Comparison of ENCODE assay signal across 12 mouse cellular contexts in genomic region chr1:87206339-87206738, GRCm38 (mm10). TPM values are rescaled to one million over a fixed set of nuclear protein-coding genes. Genes with fewer than 3 reads are reported as not detected.
DNase-seq lines count a peak whose midpoint lies in the region; ATAC-seq and TF ChIP-seq lines count a peak whose summit lies in the region.
"Had no signal": no experiment of that assay in that cellular context is flagged by ENCODE, and none has a peak within 500 bp of the region (broad histone marks: within the 10 kb centered on the region; RNA-seq: fewer than 3 reads in every experiment).

No protein-coding gene starts in this region.

- no peak for ATAC-seq in hindbrain, postnatal 0 days
- ATAC-seq in hindbrain, embryonic 12.5 days (ENCODE audit: low FRiP score): no peak
- no peak for ATAC-seq in embryonic facial prominence, embryonic 13.5 days (ENCODE audit: insufficient number of reproducible peaks, insufficient read depth, low FRiP score, low TSS enrichment, low read depth)

- H3K4me1 ChIP-seq in hindbrain, postnatal 0 days (ENCODE audit: insufficient read depth, low read length): no peaks in the 10 kb centered on the region
- H3K4me1 ChIP-seq in hindbrain, embryonic 12.5 days: peaks cover 5% of the 10 kb centered on the region; the same call in 1 of the 2 replicates
- H3K4me1 ChIP-seq in spleen, adult 2 months (ENCODE audit: control insufficient read depth, insufficient read depth, insufficient read length): no peaks in the 10 kb centered on the region
- no peaks in the 10 kb centered on the region for H3K4me1 ChIP-seq in embryonic facial prominence, embryonic 13.5 days
- H3K4me1 ChIP-seq in small intestine, adult 2 months (ENCODE audit: control insufficient read depth, insufficient read depth, insufficient read length, low read length): no peaks in the 10 kb centered on the region

- H3K4me3 ChIP-seq in hindbrain, postnatal 0 days (ENCODE audit: low read length): no peak overlapping the region
- no peak overlapping the region for H3K4me3 ChIP-seq in hindbrain, embryonic 12.5 days
- no peak overlapping the region for H3K4me3 ChIP-seq in spleen, adult 2 months (ENCODE audit: extremely low read depth, insufficient read depth, insufficient read length)
- no peak overlapping the region for H3K4me3 ChIP-seq in embryonic facial prominence, embryonic 13.5 days
- H3K4me3 ChIP-seq in small intestine, adult 2 months (ENCODE audit: low read depth, low read length): no peak overlapping the region
- H3K4me3 ChIP-seq: heart, embryonic 15.5 days; midbrain, embryonic 10.5 days had no signal

- H3K9me3 ChIP-seq in hindbrain, postnatal 0 days (ENCODE audit: low read length): no peaks in the 10 kb centered on the region
- no peaks in the 10 kb centered on the region for H3K9me3 ChIP-seq in hindbrain, embryonic 12.5 days (replicated peaks)
- no peaks in the 10 kb centered on the region for H3K9me3 ChIP-seq in embryonic facial prominence, embryonic 13.5 days
- H3K9me3 ChIP-seq: heart, embryonic 15.5 days; midbrain, embryonic 10.5 days had no signal

- H3K27ac ChIP-seq in hindbrain, postnatal 0 days: no peak overlapping the region
- no peak overlapping the region for H3K27ac ChIP-seq in hindbrain, embryonic 12.5 days
- no peak overlapping the region for H3K27ac ChIP-seq in spleen, adult 2 months (ENCODE audit: insufficient read depth, low read length)
- no peak overlapping the region for H3K27ac ChIP-seq in embryonic facial prominence, embryonic 13.5 days
- H3K27ac ChIP-seq in small intestine, adult 2 months (ENCODE audit: insufficient read depth, low read depth, low read length): no peak overlapping the region
- H3K27ac ChIP-seq: heart, embryonic 15.5 days; midbrain, embryonic 10.5 days had no signal

- no peak overlapping the region for H3K9ac ChIP-seq in hindbrain, postnatal 0 days (replicated peaks; ENCODE audit: low read length)
- no peak overlapping the region for H3K9ac ChIP-seq in hindbrain, embryonic 12.5 days
- H3K9ac ChIP-seq in embryonic facial prominence, embryonic 13.5 days: no peak overlapping the region
- H3K9ac ChIP-seq: heart, embryonic 15.5 days had no signal

- peak; percentile 49 for TF ChIP-seq CTCF in hindbrain, postnatal 0 days (IDR thresholded peaks at IDR 0.05; ENCODE audit: low read depth)
- TF ChIP-seq CTCF in spleen, adult 2 months (IDR thresholded peaks at IDR 0.05; ENCODE audit: extremely low read depth, insufficient read depth, insufficient read length, insufficient replicate concordance): peak; percentile 7; the same call in 1 of the 2 replicates
- TF ChIP-seq CTCF in small intestine, adult 2 months (IDR thresholded peaks at IDR 0.05; ENCODE audit: extremely low read depth, insufficient read length, insufficient replicate concordance, low read depth, low read length): peak; percentile 27; the same call in 1 of the 2 replicates

- no peak for TF ChIP-seq POLR2A in spleen, adult 2 months (IDR thresholded peaks at IDR 0.05; ENCODE audit: low read depth, low read length)
- TF ChIP-seq POLR2A in small intestine, adult 2 months (IDR thresholded peaks at IDR 0.05; ENCODE audit: low read depth, low read length): no peak

- no peaks in the 10 kb centered on the region for H3K27me3 ChIP-seq in hindbrain, postnatal 0 days (ENCODE audit: insufficient read depth, low read length)
- peaks cover 27% of the 10 kb centered on the region for H3K27me3 ChIP-seq in hindbrain, embryonic 12.5 days
- no peaks in the 10 kb centered on the region; the same call in 1 of the 2 replicates for H3K27me3 ChIP-seq in spleen, adult 2 months (ENCODE audit: control insufficient read depth, insufficient read depth, low read length)
- H3K27me3 ChIP-seq in embryonic facial prominence, embryonic 13.5 days: peaks cover 33% of the 10 kb centered on the region
- H3K27me3 ChIP-seq in small intestine, adult 2 months (ENCODE audit: control insufficient read depth, insufficient read depth, low read length): no peaks in the 10 kb centered on the region

- H3K36me3 ChIP-seq in hindbrain, postnatal 0 days (ENCODE audit: insufficient read depth, low read length): no peaks in the 10 kb centered on the region
- H3K36me3 ChIP-seq in hindbrain, embryonic 12.5 days: no peaks in the 10 kb centered on the region
- no peaks in the 10 kb centered on the region for H3K36me3 ChIP-seq in spleen, adult 2 months (ENCODE audit: control insufficient read depth, insufficient read depth, low read length)
- H3K36me3 ChIP-seq in embryonic facial prominence, embryonic 13.5 days: no peaks in the 10 kb centered on the region
- H3K36me3 ChIP-seq in small intestine, adult 2 months (ENCODE audit: control insufficient read depth, insufficient read depth, low read length): no peaks in the 10 kb centered on the region
- H3K36me3 ChIP-seq: heart, embryonic 15.5 days; midbrain, embryonic 10.5 days had no signal

- H3K4me2 ChIP-seq in hindbrain, postnatal 0 days (ENCODE audit: low read depth, low read length): no peak overlapping the region
- no peak overlapping the region for H3K4me2 ChIP-seq in hindbrain, embryonic 12.5 days (replicated peaks)
- H3K4me2 ChIP-seq in embryonic facial prominence, embryonic 13.5 days: peak overlapping the region; percentile 33
- H3K4me2 ChIP-seq: heart, embryonic 15.5 days had no signal

- no peak for DNase-seq in hindbrain, postnatal 0 days (ENCODE audit: low spot score)
- DNase-seq in spleen, adult 2 months (ENCODE audit: low read depth in 1 of 2, low spot score in 2 of 2): no peak
- no peak for DNase-seq in spleen, postnatal 4 days (ENCODE audit: low spot score in 2 of 2)
- DNase-seq in right cerebral cortex, adult 2 months (ENCODE audit: low spot score in 2 of 2): no peak
- DNase-seq in MN1 (ENCODE audit: low spot score): no peak

- 26% methylated on average over 17 of the region's 17 CpGs for WGBS in hindbrain, postnatal 0 days
- WGBS in hindbrain, embryonic 12.5 days: 24% methylated on average over 17 of the region's 17 CpGs
- 28% methylated on average over 17 of the region's 17 CpGs for WGBS in spleen, adult 2 months
- 20% methylated on average over 17 of the region's 17 CpGs for WGBS in embryonic facial prominence, embryonic 13.5 days
- WGBS in small intestine, adult 2 months: 24% methylated on average over 17 of the region's 17 CpGs

RNA-seq across cellular contexts. Expression of gene Chrng, which starts 1.9 kb away (rescaled TPM):
- total RNA-seq in hindbrain, postnatal 0 days (2014; rRNA removed): 0.22 TPM in 1 of 2 replicates, not detected in the other
- polyA plus RNA-seq in hindbrain, postnatal 0 days (2015; fragmentation: Nextera tagmentation; extraction: Ambion mirVana): 0.06 TPM in 1 of 2 replicates, not detected in the other
- 0.90 and 3.0 TPM in 2 replicates for polyA plus RNA-seq in hindbrain, embryonic 12.5 days (2016; fragmentation: Nextera tagmentation; extraction: Ambion mirVana)
- polyA plus RNA-seq in spleen, adult 2 months (2012; rRNA removed): not detected in 2 replicates
- 2.9 and 3.0 TPM in 2 replicates for polyA plus RNA-seq in embryonic facial prominence, embryonic 13.5 days (2015; fragmentation: Nextera tagmentation; extraction: Ambion mirVana)
- polyA plus RNA-seq in small intestine, adult 2 months (2012; rRNA removed): not detected in 2 replicates
- total RNA-seq: left cerebral cortex, adult 8-10 months had no signal

RNA-seq across cellular contexts. Expression of gene Eif4e2, which starts 7.4 kb away (rescaled TPM):
- 60.4 and 68.1 TPM in 2 replicates for total RNA-seq in hindbrain, postnatal 0 days (2014; rRNA removed)
- 99.7 and 103 TPM in 2 replicates for polyA plus RNA-seq in hindbrain, postnatal 0 days (2015; fragmentation: Nextera tagmentation; extraction: Ambion mirVana)
- polyA plus RNA-seq in hindbrain, embryonic 12.5 days (2016; fragmentation: Nextera tagmentation; extraction: Ambion mirVana): 148 and 150 TPM in 2 replicates
- polyA plus RNA-seq in spleen, adult 2 months (2012; rRNA removed): 18.9 and 21.6 TPM in 2 replicates
- 167 and 170 TPM in 2 replicates for polyA plus RNA-seq in embryonic facial prominence, embryonic 13.5 days (2015; fragmentation: Nextera tagmentation; extraction: Ambion mirVana)
- polyA plus RNA-seq in small intestine, adult 2 months (2012; rRNA removed): 11.3 and 16.5 TPM in 2 replicates

RNA-seq across cellular contexts. Expression of gene Chrnd, which starts 15.9 kb away (rescaled TPM):
- not detected in 2 replicates for total RNA-seq in hindbrain, postnatal 0 days (2014; rRNA removed)
- polyA plus RNA-seq in hindbrain, postnatal 0 days (2015; fragmentation: Nextera tagmentation; extraction: Ambion mirVana): not detected in 2 replicates
- polyA plus RNA-seq in hindbrain, embryonic 12.5 days (2016; fragmentation: Nextera tagmentation; extraction: Ambion mirVana): 0.14 and 0.64 TPM in 2 replicates
- not detected in 2 replicates for polyA plus RNA-seq in spleen, adult 2 months (2012; rRNA removed)
- 0.87 and 1.0 TPM in 2 replicates for polyA plus RNA-seq in embryonic facial prominence, embryonic 13.5 days (2015; fragmentation: Nextera tagmentation; extraction: Ambion mirVana)
- polyA plus RNA-seq in small intestine, adult 2 months (2012; rRNA removed): 0.05 and 0.33 TPM in 2 replicates
- total RNA-seq: left cerebral cortex, adult 8-10 months had no signal
- polyA plus RNA-seq: heart, embryonic 15.5 days; midbrain, embryonic 10.5 days had no signal

RNA-seq across cellular contexts. Expression of gene Prss56, which starts 23.2 kb away (rescaled TPM):
- 0.29 and 0.31 TPM in 2 replicates for total RNA-seq in hindbrain, postnatal 0 days (2014; rRNA removed)
- polyA plus RNA-seq in hindbrain, postnatal 0 days (2015; fragmentation: Nextera tagmentation; extraction: Ambion mirVana): 0.46 and 0.47 TPM in 2 replicates
- polyA plus RNA-seq in hindbrain, embryonic 12.5 days (2016; fragmentation: Nextera tagmentation; extraction: Ambion mirVana): 3.6 and 9.3 TPM in 2 replicates
- polyA plus RNA-seq in spleen, adult 2 months (2012; rRNA removed): not detected in 2 replicates
- not detected in 2 replicates for polyA plus RNA-seq in embryonic facial prominence, embryonic 13.5 days (2015; fragmentation: Nextera tagmentation; extraction: Ambion mirVana)
- polyA plus RNA-seq in small intestine, adult 2 months (2012; rRNA removed): not detected in 2 replicates
- polyA plus RNA-seq: stomach, embryonic 16.5 days had no signal

RNA-seq across cellular contexts. Expression of gene Ecel1, which starts 50.0 kb away (rescaled TPM):
- total RNA-seq in hindbrain, postnatal 0 days (2014; rRNA removed): 45.6 and 50.0 TPM in 2 replicates
- polyA plus RNA-seq in hindbrain, postnatal 0 days (2015; fragmentation: Nextera tagmentation; extraction: Ambion mirVana): 35.6 and 36.2 TPM in 2 replicates
- polyA plus RNA-seq in hindbrain, embryonic 12.5 days (2016; fragmentation: Nextera tagmentation; extraction: Ambion mirVana): 29.2 and 33.6 TPM in 2 replicates
- 0.39 and 0.76 TPM in 2 replicates for polyA plus RNA-seq in spleen, adult 2 months (2012; rRNA removed)
- polyA plus RNA-seq in embryonic facial prominence, embryonic 13.5 days (2015; fragmentation: Nextera tagmentation; extraction: Ambion mirVana): 0.81 and 0.90 TPM in 2 replicates
- 0.22 and 1.7 TPM in 2 replicates for polyA plus RNA-seq in small intestine, adult 2 months (2012; rRNA removed)
